Mouse (Mus musculus) ES-E14 (cell line): ENCODE measurements around the gene Kmt2d.

Experiments
- HCFC1 ChIP-seq: IDR thresholded peaks from 2 replicates; pipeline ENCODE4 v1.6.1; 2012; ENCODE audit warnings: low read length, inconsistent platforms, borderline replicate concordance; ENCODE audit not compliant: insufficient read depth
- MAFK ChIP-seq: IDR thresholded peaks from 2 replicates; pipeline ENCODE4 v1.6.1; 2014; ENCODE audit warnings: mild to moderate bottlenecking, low read depth, low read length, inconsistent platforms; ENCODE audit not compliant: insufficient read depth
- ZC3H11A ChIP-seq: IDR thresholded peaks from 2 replicates; pipeline ENCODE4 v1.6.1; 2012; ENCODE audit warnings: low read depth, mild to moderate bottlenecking, inconsistent platforms, low read length, borderline replicate concordance

DNA sequence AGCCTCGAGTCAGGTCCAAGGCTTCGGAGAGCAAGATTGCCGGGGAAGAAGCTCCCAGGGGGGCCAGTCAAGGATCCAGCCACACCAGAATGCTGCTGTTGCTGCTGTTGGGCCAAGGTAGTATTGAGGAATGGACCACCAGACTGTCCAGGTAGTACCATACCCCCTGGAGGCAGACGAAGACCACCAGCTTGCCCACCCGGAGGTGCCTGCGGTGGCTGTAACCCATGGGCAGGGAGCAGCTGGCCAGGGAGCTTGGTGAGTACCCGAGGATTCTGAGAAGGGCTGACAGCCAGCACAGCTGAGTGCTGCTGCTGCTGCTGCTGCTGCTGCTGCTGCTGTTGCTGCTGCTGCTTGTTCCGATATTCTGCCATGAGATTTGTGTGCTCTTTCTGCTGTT, 24.9 kb downstream of the Kmt2d start:
- no peak for TF ChIP-seq ZC3H11A
- TF ChIP-seq MAFK, result no peak
- no peak for TF ChIP-seq HCFC1
